Mouse (Mus musculus) CD4-positive helper T cell, adult 2 months (primary cell): Measurements from ENCODE around the gene Mien1.

Experiments used
- DNase-seq: peaks from one replicate; pipeline ENCODE4 v3.0.0-alpha.2; 2012; ENCODE audit warnings: low read depth, missing footprints, low spot score

Mien1 gene

GRCm38 (mm10) chr11:98428436-98428835, 10.4 kb downstream of the Mien1 start:
- DNase-seq, result no peak

DNA sequence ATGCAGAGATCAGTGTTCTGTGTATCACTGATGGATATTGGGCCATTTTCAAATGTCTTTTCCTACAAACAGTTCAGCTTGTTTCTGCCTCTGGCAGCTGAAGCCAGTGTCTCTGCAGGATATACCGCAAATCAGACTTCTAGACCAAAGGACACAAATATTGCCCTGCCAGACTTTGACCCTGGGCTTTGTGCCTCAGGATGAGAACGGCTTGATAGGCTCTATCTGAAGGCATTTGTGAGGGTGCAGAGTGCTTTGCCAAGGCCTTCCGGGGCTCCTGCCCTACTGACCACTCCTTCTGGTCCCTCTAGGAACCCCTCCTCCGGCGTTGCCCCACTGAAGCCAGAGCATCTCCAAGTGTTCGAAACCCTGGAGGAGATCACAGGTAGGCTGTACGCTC, 12.2 kb downstream of the Mien1 start:
- DNase-seq, result no peak

DNA sequence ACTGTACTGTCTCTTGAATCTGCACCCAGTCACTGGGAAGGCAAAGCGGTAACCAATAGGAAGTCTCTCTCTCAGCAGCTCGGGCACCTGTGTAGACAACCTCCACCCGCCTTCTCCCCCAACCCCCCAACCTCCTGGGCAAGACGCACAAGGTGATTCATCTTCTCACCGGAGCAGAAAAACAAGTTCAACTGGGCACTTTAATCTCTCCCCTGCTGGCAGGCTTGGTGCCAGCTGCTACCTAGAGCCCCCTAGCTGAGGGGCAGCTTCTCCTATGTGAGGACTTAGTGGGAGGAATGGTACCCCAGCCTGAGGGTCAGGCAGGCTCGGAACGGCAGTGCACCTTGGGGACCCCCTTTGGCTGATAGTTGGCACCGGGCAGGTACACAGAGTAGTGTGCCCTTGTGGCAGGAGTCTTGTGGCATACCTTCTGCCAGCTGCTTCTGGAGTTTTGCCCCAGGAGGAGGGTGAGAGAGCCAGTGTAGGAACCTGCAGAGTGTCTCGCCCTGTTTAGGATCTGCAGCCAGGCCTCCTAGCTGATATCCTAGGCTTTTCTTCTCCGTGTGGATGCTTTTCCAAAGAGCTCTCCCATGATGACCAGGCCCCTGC, 19.7 kb downstream of the Mien1 start:
- no peak for DNase-seq

DNA sequence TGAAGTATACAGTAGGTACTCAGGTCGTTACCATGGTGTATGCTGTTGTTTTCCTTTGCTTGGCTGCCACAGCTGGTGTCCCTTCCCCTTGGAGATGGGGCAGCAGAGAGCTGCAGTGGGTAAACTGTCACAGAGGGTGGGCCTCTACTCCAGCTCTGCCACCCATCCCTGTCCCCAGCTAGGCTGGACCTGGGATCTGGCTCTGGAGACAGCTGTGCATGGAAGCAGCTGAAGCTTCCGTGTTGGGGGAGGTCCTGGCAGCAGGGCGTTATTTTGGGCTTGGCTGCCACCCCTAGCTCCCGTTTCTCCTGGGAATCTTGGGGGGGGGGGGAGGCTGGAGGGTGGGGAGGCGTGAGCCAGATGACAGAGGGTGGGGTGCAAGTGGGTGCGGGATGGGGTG, 20.5 kb downstream of the Mien1 start:
- no peak for DNase-seq

GRCm38 (mm10) chr11:98417074-98417473, 21.7 kb downstream of the Mien1 start:
- no peak for DNase-seq

GRCm38 (mm10) chr11:98414162-98414561, 24.6 kb downstream of the Mien1 start:
- DNase-seq, result no peak

DNA sequence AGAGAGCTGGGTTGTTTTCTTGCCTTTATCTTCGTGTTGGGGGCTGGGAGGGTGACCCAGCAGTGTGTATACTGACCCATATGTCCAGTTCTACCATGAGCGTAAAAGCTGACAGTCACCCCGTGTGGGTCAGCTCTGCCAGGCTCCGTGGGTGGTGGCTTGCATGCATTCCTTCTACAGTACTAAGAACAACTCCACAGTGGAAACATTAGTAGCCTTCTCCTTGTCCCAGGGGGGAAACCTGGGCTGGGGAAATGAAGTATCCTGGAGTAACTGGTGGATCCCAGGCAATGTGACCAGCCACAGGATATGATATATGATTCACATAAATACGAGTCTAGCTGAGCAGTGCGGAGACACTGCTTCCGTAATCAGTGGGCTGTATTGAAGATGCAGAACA, 25.1 kb downstream of the Mien1 start:
- no peak for DNase-seq

- no peak for DNase-seq
Measured at GRCm38 (mm10) chr11:98412797-98413301, 25.9 kb downstream of the Mien1 start.

- no peak for DNase-seq
Measured at GRCm38 (mm10) chr11:98412273-98412796, 26.5 kb downstream of the Mien1 start, which contains the start of gene Erbb2. Gene Erbb2, plus strand, starts transcription at chr11:98412470.

DNA sequence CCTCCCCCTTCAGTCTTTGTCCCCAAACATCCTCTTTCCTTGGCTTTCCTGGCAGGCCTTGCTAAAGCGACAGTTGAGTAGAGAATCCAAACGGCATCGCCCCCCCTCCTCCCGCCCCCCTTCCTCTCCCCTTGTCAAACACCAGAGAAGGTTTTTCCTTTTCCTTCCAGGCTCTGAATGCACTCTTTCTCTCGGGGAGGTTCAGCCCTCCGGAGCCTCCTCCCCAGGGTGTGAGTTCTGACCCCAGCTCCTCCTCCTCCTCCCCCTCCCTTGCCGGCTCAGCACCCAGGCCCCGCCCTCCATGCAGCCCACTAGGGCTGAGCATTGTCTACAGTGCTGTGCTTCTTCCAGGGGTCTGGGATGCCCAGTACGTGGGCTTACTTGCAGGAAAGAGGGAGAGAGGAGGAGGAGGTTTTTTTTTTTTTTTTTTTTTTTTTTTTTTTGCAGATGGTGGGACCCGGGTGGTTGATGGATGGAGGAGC, 29.4 kb downstream of the Mien1 start:
- no peak for DNase-seq

GRCm38 (mm10) chr11:98408872-98409271, 29.9 kb downstream of the Mien1 start:
- DNase-seq, result no peak

DNA sequence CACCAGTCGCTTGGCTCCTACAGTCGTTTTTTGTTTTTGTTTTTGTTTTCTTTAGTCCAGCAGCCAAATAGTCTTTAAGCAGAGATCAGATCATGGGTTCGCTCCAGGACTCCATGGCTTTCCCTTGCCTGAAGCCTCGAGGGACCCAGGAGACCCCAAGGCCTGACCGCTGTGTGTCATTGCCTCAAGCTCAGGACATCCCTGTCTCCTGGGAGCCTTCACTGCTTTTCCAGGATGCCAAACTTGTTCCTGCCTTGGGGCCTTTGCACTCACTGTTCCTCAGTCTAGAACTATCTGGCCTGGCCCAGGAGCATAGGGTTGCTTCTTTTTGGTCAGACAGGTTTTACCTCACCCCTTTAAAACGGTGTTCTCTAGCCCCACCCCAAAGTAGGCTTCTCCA, 32.2 kb downstream of the Mien1 start:
- no peak for DNase-seq

DNA sequence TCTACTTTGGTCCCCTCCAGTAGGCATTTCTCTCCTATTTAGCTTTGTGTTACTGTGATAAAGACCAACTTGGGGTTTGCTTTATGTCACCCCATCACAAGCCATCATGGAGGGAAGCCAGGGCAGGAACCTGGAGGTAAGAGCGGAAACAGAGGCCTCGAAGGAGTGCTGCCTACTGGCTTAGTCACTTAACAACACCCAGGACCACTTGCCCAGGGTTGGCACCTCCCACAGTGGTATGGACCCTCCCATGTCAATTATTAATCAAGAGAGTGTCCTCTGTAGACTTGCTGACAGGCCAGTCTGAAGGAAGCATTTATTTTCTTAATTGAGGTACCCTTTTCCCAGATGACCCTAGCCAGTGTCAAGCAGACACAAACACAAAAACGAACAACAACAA, 38.0 kb downstream of the Mien1 start:
- DNase-seq, result no peak

- peak; percentile 93 for DNase-seq
Measured at GRCm38 (mm10) chr11:98400161-98400726, 38.5 kb downstream of the Mien1 start, which contains the start of gene Pgap3. Gene Pgap3, minus strand, starts transcription at chr11:98400490.

- DNase-seq, result no peak
Measured at GRCm38 (mm10) chr11:98397946-98398345, 40.8 kb downstream of the Mien1 start.

DNA sequence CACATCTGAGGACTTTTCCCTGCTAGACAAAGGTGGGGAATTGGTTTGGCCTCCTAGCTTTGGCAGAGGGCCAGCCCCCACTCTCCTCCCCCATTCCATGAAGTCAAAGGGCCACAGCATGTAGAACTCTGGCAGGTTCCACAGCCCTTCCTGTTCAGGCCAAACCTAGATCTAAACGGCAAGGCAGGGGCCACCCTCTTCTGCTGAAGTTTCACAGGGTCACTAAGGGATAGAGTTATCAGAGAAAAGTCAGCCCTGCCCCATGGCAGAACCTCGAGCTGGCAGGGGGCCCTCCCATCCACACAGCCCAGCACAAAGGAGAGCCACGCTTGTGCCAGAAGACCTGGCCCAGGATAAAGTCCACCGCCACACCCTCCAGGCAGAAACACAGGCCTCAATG, 43.8 kb downstream of the Mien1 start:
- no peak for DNase-seq

GRCm38 (mm10) chr11:98394301-98394700, 44.5 kb downstream of the Mien1 start:
- no peak for DNase-seq

- DNase-seq, result peak; percentile 53
Measured at GRCm38 (mm10) chr11:98393317-98393716, 45.5 kb downstream of the Mien1 start.

- no peak for DNase-seq
Measured at GRCm38 (mm10) chr11:98392645-98393044, 46.1 kb downstream of the Mien1 start.

DNA sequence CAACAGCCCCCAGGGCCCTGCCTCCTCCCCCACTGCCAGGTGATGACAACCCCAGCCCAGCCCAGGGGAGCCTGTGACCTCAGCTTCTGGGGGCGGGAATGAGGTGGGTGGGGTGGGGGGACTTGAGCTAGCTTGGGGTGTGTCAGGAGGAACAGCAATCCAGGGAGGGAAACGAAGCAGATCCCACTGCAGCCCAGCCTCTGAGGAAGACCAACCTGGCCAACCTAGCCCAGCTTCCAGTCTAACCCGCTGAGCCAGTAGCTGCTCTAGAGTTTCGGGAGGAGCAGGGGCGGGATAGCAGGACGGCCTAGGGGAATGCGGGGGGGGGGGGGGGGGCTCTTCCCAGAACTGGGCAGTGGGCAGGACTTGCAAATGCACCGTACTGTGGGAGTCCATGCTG, 46.8 kb downstream of the Mien1 start:
- no peak for DNase-seq

DNA sequence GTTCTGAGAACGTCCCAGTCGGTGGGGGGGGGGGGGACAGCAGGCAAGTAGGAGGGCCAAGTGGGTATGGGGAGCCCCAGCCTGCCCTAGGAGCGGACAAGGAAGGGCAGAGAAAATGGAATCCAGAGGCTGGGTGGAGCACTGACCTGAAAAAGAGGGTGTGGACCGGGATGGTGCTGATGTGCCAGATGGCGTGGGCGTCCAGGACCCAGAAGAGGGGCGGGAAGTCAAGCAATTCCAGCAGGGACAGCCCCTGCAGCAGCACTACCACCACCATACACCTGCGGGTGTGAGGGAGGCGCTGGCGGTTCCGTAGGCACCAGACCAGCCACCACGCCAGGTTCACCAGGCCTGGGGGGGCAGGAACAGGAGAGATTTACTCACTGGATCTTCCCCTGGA, 48.6 kb downstream of the Mien1 start:
- no peak for DNase-seq

- DNase-seq, result peak; percentile 52
Measured at GRCm38 (mm10) chr11:98389221-98389780, 49.5 kb downstream of the Mien1 start.

GRCm38 (mm10) chr11:98388282-98388681, 50.5 kb downstream of the Mien1 start:
- DNase-seq, result no peak
